Mouse (Mus musculus): ENCODE measurements around the gene Leng1.
"Not testable (repeated sequence)": the region's sequence is repeated elsewhere in the genome, so short reads cannot be mapped to it uniquely, and the experiment has no call there.

Leng1 gene

DNA sequence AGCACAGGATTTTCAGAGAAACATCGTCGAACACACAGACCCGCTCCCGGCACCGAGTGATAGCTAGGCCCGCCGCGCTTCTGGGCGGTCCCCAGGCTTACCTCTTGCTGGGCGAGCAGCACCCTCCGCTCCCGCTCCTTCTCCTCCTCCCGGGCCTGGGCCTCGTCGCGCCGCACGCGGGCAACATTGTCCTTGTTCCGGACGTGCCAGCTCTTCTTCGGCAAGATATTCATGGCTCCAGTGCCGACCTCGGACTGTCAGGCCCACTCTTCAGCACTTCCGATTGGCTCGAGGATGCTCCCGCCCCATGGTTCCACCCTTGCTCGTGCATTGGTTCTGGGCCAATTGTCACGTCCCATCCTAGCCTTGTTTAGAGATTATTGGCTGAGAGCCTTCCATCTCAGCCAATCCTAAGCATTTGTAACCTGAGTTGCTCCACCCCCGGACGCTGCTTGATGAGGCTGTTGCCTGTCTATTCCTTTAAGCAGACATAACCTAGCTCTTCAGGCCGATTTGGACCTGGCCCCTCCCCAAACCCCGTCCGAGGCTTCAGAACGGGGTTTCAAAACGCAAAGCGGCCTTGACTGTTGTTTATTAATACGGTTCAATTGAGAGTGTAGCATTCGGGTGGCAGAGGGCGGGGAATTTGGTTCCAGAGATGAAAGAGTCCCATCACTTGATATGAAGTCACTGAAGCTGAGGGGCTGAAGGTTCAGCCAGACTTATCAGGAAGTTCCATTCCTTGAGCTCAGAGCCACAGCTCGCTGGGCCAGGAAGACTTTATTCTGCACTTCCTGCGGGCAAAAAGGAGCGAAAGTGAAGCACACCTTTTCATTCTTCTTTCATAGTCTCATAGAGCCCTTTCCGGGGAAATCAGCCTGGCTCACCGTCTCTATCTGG, at the start of gene Leng1:
Gene Leng1, minus strand, starts transcription at position 626 of the 900 bp plus-strand sequence.
- peak; percentile 98 for DNase-seq

DNA sequence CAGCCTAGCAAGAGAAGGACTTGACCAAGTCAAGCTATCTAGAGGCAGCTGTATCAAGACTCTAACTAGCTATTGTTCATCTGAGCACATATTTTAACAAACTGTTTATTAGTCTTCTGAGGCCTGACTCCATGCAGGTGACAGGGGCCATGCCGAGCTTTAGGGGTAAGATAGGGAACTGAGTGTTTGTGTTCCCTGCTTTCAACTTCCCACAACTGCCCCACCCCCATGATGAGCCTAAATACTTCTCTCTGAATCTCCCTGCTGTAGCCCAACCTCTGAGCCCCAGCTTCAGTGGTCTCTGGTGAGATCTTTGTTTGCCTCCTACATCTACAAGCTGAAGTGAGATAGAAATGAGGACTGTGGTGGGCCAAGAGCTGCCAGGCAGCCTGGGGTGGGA, 49.6 kb upstream of the Leng1 start:
- DNase-seq, result no peak

DNA sequence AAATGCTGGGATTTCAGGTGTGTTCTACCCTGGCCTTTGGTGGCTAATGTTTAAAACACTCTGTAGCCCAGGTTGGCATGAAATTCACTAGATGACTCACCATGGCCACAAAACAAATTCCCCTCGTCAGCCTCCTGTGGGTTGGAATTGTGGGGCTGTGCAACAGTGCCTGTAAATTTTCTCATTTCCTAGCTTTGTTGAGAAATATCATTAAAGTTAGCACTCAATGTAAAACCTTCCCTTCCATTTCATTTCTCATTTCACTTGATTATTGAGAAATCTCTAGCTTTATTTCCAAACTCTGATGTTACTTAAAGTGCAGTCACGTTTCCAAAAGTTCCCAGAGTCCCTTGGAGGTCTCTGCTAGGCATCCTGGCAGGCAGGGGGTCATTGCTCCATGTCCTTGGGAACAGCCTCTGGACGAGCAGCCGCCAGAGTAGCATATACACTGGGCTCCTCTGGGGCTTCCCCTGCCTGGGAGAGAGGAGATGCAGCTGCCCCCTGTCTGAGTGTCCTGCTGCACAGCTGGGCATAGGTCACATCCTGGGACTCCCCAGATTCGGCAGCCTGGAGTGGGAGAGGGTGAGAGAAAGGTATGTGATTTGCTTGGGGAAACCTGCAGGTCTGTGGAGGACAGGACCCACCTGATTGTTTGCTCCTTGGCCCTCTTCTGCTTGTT, 46.8 kb upstream of the Leng1 start:
- no peak for DNase-seq

DNA sequence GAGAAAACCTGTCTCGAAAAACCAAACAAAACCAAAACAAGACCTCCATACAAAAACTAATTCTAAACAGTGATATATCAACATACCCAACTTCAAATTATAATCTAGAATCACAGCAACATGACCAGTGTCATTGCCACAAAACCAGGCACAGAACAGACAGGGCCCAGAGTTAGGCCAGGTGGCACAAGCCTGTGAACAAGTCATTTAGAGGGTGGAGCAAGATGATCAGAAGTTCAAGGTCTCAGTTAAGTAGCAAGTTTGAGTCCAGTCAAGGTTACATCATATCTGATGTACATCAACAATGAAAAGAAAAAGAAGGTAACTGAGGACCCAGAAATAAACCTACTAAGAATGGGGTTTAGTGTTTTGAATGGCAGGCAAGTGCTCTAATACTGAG, 43.4 kb upstream of the Leng1 start:
- no peak for DNase-seq

DNA sequence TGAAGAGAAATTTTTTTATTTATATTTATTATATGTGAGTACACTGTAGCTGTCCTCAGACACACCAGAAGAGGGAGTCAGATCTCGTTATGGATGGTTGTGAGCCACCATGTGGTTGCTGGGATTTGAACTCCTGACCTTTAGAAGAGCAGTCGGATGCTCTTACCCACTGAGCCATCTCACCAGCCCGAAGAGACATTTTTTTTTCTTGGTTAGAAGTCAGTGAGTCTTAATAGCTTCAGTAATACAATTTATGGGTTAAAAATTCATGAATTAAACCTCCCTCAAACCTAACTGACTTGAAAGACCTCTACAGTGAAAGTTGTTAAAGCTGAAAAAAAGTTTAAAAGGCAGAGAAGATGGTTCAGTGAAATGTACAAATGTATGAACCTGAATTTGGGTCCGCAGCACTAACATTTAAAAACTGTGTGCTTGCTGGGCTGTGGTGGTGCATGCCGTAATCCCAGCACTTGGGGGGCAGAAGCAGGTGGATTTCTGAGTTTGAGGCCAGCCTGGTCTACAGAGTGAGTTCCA, 42.9 kb upstream of the Leng1 start:
- not testable (repeated sequence) for DNase-seq

DNA sequence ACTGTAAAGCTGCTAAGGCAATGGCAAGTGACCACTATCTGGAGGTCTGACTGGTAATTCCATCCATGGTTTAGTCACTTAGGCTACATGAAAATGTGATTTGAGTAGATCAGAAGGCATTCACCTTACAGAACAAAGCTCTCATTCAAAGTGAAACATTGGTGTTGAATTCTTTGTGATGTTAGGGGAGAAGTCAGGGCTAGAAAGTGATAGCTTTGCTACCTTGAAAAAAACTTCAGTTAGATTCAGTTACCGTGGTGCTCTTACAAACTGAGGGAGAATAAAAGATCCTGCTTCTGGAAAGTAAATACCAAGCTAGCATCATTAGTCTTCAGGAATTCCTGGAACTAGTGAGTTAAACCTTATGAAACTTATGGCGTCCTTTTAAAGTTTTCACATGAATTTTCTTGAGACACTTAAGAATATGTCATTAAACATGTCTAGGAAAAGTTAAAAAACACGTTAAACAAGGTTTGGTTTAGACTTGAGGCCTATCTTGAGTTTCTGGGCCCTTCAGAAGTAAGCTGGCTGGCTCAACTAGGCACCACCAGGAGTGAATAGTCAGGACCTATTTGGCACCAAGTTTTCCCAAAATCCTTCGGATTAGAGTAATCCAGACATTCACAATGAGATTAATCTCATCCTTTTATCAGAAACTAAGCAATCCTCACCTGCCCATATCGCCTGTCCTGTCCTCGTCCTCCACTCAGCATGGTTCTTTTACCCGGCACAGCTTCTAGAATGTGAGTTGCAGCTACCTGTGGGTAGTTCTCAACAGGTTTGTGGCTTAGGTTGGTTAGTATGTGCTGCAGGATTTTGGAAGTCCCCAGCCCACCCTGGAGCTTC, 42.2 kb upstream of the Leng1 start:
- no peak for DNase-seq

DNA sequence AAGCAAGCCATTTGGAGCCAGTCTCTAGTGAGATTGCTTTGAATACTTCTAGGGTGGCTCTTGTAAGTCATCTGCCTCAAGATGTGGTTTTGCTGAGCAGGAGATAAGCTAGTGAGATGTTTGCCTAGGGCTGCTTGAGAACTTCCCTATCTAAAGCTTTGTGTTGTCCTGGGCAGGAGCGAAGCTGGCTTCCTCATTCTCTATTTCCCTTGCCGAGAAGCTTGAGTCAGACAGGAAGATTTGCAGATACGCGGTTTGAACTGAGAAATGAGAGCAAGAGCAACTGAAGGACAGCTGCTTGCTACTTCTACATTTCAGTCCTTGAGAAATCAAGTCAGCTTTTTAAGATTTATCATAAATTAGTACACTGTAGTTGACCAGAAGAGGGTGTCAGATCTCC, 41.4 kb upstream of the Leng1 start:
- DNase-seq, result peak; percentile 60

DNA sequence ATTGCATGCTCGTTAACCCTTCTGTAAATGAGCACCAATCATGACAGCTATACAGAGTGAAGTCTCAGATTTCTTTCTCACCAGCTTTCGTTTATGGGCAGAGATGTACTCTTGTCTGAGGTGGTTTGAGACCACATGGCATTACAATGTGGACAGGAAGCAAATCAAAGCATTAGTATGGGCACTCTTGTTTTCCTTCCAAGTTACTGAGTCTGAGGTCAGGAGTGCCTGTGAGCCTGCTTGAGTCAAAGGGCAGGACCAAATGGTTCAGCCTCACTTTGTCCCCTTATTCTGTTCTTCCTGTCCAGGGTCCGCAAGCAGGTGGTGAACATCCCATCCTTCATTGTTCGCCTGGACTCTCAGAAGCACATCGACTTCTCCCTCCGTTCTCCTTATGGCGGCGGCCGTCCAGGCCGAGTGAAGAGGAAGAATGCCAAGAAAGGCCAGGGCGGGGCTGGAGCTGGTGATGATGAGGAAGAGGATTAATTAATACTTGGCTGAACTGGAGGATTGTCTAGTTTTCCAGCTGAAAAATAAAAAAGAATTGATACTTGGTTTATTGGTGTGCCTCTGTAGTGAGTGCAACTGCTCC, 40.8 kb upstream of the Leng1 start:
- no peak for DNase-seq

DNA sequence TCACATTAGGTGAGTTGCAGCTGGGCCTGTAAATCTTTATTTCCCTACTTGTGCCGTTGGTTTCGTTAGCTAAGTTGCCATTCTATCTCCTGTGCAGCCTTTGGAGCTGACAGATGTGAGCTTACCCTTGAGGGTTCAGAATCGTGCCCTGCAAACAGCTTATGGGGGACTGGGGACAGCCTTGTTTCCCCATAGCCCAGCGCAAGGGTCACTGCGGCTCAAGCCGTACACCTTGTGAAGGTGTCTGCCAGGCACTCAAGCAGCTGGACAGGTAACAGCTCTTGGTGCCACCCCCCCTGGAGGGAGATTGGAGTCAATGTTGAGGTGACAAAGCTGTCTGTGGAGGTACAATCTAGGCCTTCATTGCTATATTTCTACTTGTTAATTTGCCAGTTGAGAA, 40.3 kb upstream of the Leng1 start:
- no peak for DNase-seq

DNA sequence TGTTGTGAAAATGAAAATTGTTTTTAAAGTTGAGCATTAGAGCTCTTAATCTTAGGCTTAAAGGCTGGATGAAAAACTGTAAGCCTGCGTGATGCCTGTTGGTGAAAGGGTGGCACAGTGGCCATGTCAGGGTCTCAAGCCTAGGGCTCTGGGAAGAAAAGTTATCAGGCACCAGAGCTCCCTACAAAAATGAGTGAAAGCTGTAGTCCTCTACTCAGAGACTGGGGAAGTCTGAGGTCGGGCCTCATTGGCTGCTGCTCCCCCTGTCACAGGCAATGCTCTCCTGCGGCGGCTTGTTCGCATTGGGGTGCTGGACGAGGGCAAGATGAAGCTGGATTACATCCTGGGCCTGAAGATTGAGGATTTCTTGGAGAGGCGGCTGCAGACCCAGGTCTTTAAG, 39.8 kb upstream of the Leng1 start:
- not testable (repeated sequence) for DNase-seq

DNA sequence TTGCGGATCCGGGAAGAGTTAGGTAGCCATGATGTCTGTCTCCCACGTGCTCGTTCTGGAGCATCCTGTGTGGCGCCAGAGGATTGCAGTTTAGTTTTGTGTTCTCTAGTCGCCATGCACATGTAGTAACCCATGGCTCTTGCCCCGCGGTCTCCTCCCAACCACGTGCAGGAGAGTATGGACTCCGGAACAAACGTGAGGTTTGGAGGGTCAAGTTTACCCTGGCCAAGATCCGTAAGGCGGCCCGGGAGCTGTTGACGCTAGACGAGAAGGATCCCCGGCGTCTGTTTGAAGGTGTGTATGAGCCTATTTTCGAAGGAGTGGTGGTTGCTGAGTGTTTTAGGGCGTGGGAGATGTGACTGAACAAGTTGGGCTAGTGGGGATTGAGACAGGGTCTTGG, 38.8 kb upstream of the Leng1 start:
- DNase-seq, result no peak

DNA sequence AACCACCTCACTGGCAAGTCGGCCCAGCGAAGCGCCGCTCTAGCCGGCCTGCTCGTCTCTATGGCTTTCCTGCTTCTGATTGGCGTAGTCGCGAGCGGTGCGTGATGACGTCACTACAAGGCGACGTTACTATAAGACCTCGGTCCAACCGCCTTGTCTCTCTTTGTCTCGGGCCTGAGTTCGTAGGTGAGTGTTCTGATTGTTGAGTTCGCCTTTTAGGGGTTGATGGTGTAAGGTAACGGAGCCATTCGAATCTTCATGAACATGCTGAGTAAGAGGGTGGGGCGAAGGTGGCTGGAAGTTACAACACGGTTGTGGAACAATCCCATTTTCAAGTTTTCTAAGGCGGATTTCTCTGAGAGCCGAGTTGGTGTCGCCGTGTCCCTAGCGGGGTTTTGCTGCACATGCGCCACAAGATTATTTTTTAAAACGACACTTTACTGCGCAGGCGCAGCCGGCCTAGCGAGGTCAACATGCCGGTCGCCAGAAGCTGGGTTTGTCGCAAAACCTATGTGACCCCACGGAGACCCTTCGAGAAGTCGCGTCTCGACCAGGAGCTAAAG, 38.3 kb upstream of the Leng1 start, which contains the start of gene Rps9:
Gene Rps9, plus strand, starts transcription at position 115 of the 563 bp plus-strand sequence.
- peak; percentile 97 for DNase-seq

DNA sequence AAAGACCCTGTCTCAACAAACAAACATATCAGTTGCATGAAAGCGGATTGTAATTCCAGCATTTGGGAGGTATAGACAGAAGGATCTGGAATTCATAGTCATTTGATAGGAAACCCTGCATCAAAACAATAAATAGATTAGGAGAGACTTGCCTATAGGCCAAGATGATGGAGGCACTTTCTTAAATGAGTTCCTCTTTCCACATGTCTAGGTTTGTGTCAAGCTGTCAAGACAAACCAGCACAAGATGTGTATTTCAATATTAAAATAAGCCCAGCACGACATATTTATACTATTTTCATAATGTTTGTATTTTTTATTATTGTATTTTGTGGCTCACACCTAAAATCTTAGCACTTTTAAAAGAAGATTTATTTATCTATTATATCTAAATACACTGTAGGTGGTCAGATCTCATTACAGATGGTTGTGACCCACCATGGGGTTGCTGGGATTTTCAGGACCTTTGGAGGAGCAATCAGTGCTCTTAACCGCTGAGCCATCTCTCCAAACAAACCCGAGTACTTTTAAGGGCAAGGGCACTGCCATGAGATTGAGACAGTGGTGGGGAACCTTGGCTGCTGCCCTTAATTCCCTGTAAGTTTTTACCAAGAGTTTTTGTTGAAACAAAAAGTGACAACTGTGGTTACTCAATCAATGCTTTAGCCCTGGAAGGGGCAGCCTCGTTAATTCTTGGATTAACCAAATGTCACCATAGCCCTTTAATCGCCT, 37.7 kb upstream of the Leng1 start:
- no peak for DNase-seq

DNA sequence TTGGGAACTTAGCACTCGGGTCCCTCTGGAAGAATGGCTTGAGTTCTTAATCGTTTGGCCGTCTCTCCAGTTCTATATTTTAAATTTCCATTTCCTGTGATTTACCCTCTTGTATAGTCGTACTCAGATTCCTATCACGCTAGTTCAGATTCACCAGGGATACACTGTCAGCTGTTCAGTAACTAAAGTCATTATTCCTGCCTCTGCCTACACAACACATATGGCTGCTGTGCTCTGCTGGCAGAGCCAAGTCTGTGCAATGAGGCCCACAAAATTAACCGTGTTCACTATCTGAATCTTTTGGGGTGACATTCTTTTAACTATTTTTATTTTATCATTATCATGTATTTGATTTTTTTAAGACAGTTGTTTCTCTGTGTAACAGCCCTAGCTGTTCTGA, 32.8 kb upstream of the Leng1 start:
- DNase-seq, result peak; percentile 75

DNA sequence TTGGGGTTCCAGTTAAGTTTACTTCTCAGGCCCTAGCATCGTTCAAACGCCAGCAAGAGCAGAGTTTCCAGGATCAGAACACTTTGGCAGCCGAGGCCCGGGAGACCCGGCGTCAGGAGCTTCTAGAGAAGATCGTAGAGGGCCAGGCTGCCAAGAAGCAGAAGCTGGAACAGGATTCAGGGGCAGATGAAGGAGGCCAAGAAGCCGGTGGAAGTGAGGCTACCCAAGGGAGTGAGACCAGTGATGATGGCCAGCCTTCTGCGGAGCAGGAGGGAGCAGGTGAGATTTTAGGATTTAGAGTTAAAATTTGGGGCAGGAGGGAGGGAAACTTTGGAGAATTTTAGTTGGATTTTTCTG, 29.3 kb upstream of the Leng1 start:
- not testable (repeated sequence) for DNase-seq

DNA sequence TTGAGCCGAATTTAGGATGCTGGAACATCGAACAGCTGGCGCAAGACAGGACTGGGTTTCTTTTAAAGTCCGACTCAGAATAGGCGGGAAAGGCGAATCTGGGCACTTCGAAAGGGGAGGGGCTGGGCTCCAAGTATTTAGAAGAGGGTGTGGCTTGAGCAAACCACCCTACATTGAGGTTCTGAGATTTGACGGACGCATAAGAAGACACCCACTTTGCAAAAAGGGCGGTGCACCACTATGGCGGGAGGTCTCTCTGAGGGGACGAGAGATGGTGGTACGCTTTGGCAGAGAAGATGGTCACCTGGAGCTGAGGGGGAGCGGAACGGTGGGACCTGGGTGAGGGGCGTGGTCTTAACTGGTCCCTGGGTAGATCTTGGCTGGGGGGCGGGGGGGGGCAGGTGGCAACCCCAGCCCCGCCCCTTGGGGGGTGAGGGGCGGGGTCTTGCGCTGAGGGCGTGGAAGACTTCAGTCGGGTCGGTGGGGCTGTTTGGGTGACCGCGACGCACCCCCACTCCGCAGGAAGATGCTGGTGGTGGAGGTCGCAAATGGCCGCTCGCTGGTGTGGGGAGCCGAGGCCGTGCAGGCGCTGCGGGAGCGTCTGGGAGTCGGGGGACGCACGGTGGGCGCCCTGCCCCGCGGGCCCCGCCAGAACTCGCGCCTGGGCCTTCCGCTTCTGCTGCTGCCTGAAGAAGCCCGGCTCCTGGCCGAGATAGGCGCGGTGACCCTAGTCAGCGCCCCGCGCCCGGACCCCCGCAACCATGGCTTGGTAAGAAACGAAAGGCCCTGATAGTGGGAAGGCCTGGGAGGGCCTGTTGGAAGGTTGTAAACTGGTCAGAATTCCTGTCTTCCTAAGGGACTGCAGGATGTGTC, 28.7 kb upstream of the Leng1 start:
- peak; percentile 68 for DNase-seq

DNA sequence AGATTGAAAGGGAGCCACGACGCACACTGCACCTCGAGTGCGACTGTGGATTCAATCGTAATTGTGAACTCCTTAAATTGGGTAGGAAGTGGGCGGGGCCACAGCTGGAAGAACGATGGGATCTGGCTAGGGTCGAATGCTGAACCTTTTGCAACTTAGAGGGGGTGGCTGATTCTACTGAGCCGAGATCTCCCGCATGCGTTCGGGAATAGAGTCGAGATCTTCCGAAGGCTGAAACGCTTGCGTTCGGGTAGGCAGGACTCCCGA, 28.1 kb upstream of the Leng1 start:
- DNase-seq, result no peak

DNA sequence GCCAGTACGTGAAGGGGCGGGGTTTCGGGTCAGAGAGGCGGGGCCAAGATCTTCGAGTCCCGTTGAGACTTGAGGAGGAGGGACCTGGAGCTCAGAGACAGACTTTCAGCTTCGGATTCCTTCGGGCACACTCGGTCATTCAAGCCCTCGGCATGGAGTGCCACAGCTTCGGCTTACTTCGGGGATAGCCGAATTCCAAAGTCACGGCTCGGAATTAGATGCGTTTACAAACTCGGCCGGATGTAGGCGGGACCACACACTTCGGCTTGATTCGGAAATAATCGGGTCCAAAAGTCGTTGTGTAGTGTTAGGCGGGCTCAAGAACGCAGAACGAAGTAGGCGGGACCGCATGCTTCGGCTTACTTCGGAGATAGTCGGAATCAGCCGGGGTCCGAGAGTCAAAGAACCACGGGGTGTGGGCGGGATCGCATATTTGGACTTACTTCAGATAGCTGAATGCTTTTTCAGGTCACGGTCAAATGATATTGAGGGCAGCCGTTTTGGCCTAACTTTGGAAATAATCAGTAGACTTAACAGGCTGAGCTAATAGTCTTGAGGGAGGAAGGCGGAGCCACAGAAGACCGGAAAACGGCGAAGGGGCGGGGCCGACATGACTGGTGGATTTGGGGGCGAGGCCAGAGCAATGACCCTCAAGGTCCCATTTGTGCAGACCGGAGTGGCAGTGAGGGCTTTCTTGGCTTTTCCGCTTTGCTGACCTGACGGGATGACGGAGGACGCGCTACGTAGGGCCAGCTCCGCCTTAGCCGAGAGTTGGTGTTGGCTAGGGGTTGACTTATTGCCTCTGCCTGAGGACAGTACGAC, 27.6 kb upstream of the Leng1 start, which contains the start of gene Mboat7:
Gene Mboat7, minus strand, starts transcription at position 537 of the 822 bp plus-strand sequence.
- peak; percentile 98 for DNase-seq

DNA sequence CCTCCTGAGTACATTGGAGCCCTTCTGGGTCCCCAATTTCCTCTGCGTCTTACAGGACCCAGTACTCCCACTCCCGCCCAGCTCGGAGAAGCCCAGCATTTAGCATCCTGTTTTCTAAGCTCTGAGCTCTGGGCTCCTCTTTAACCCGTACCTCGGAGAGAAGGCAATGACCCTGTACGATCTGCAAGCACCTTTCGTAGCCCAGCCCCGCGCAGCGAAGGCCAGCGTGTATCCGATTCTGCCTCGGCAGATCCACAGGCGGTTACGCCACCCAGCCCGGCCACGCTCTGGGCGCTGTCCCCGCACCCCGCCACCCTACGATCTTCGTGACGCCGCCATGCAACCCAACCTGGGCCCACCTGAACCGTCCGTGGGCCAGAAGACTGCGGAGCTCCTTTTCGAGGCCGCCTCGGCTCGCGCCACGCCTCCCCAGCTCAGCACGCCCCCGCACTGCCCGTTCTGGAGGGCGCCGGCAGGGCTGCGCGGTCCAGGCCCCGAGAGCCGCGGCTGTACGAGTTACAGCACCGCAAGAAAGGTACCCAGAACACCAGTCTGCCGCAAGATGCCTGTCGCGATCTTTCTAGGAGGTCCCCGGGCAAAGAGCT, 26.8 kb upstream of the Leng1 start, which contains the start of gene Tsen34:
Gene Tsen34, plus strand, starts transcription at position 482 of the 605 bp plus-strand sequence.
- no peak for DNase-seq

All from layer of hippocampus, adult 9-11 months (tissue).